Mouse (Mus musculus) forebrain, embryonic 16.5 days (tissue): ENCODE data around the gene Wdr37. TPM values are rescaled to one million over a fixed set of nuclear protein-coding genes. Genes with fewer than 3 reads are reported as not detected.

Experiments
- ATAC-seq: fragments of 200-750 bp; cut with Nextera tagmentation; 2 replicates; pipeline ENCODE4 v1.8.0; 2017; ENCODE audit warnings: mild to moderate bottlenecking, moderate library complexity
- H3K27ac ChIP-seq: fragments of 300-500 bp; sonication (generic); 2 replicates; pipeline ENCODE4 v1.5.1; 2014; ENCODE audit warnings: low read length, control low read depth
- H3K27me3 ChIP-seq: fragments of 300-500 bp; sonication (generic); replicated peaks from 2 replicates; pipeline ENCODE4 v1.6.1; 2014; ENCODE audit warnings: low read length; ENCODE audit not compliant: control insufficient read depth, insufficient read depth
- H3K36me3 ChIP-seq: fragments of 300-500 bp; sonication (generic); 2 replicates; pipeline ENCODE4 v1.6.1; 2014; ENCODE audit not compliant: control insufficient read depth, insufficient read depth
- H3K4me1 ChIP-seq: fragments of 300-500 bp; sonication (generic); replicated peaks from 2 replicates; pipeline ENCODE4 v1.6.1; 2014; ENCODE audit warnings: low read length; ENCODE audit not compliant: control insufficient read depth, insufficient read depth
- H3K4me2 ChIP-seq: fragments of 300-500 bp; sonication (generic); 2 replicates; pipeline ENCODE4 v1.6.1; 2014; ENCODE audit warnings: mild to moderate bottlenecking, low read length, control low read depth
- H3K4me3 ChIP-seq: fragments of 300-500 bp; sonication (generic); replicated peaks from 2 replicates; pipeline ENCODE4 v1.5.1; 2014; ENCODE audit warnings: mild to moderate bottlenecking, low read length, control low read depth
- H3K9ac ChIP-seq: fragments of 300-500 bp; sonication (generic); replicated peaks from 2 replicates; pipeline ENCODE4 v1.6.1; 2014; ENCODE audit warnings: low read depth, low read length, control low read depth
- H3K9me3 ChIP-seq: fragments of 300-500 bp; sonication (generic); 2 replicates; pipeline ENCODE4 v1.6.1; 2016; ENCODE audit warnings: low read length; ENCODE audit not compliant: control insufficient read depth
- WGBS: fragments of 180-500 bp; shearing (Covaris S2); extraction: QIAGEN DNeasy Blood & Tissue Kit; methylation state at CpG from one replicate; pipeline ENCODE4 v1.1.7; 2014; 5-methylcytosine and 5-hydroxymethylcytosine counted together
- polyA plus RNA-seq: library from polyadenylated mRNA; unstranded; fragments of >200 nt; fragmentation: Nextera tagmentation; extraction: Ambion mirVana; gene quantifications from 2 replicates; pipeline ENCODE4 v1.2.1, GENCODE M21; 2015

Gene Wdr37
- polyA plus RNA-seq, 1 experiment from 2014 or later: 51.0 TPM

DNA sequence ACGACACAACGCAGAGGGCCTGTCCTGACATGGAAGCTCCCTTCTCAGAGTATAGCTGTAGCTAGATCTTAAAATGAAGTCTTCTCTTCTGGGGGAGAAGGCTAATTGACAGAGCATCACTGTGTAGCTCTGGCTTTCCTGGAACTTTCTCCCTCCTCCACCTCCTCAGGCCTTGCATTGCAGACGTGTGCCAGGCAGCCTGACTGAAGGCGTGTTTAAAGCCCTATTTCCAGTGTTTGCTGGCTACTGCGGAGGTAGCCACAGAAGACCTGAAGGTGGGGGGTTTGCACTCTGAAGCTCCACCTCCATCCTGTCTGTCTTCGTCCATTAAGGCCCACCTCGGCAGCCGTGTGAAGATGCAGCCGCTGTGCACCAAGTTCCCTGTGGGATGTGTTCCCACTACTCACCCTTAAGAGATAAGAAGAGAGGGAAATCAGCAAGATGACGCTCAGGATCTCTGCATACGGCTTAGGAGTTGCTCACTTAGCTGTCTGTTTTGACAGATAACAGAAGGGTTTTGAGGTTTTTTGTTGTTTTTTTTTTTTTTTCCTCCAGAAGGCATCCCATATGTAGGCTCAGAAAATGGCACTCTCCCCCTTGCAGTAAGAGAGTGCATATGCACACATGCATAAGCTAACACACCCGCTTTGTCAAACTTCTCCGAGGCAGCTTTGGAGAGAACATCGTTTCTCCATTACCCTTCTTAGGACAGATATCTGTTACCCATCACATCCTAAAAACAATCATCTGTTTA lies 87.2 kb downstream of the Wdr37 start:
- peak; percentile 74 for ATAC-seq

GRCm38 (mm10) chr13:8783686-8784307 lies 87.9 kb downstream of the Wdr37 start:
- Histone ChIP-seq H3K4me3 (no peak overlapping the region), H3K27ac (no peak overlapping the region), H3K4me1 (0 out of 2 replicates have a peak, but pooled peaks cover 3% of the 10 kb centered on the region), H3K9me3 (no peaks in the 10 kb centered on the region), H3K36me3 (no peaks in the 10 kb centered on the region), H3K27me3 (0 out of 2 replicates have a peak, but pooled peaks cover 2% of the 10 kb centered on the region), H3K4me2 (no peak overlapping the region), H3K9ac (no peak overlapping the region)
- no peak for ATAC-seq
- 84% methylated on average over 10 of the region's 10 CpGs for WGBS

More for the DNA sequence above, 87.2 kb downstream of the Wdr37 start:
- H3K27ac ChIP-seq: no peak overlapping the region
- no peak overlapping the region for H3K4me3 ChIP-seq
- no peaks in the 10 kb centered on the region for H3K36me3 ChIP-seq
- WGBS: 69% methylated on average over 14 of the region's 14 CpGs
- H3K9me3 ChIP-seq: no peaks in the 10 kb centered on the region
- H3K4me1 ChIP-seq: 0 out of 2 replicates have a peak, but pooled peaks cover 3% of the 10 kb centered on the region
- H3K4me2 ChIP-seq: 0 out of 2 replicates have a peak overlapping the region, but pooled peaks have one; percentile 12
- H3K27me3 ChIP-seq: 0 out of 2 replicates have a peak, but pooled peaks cover 2% of the 10 kb centered on the region
- H3K9ac ChIP-seq: no peak overlapping the region

- Histone ChIP-seq H3K4me3 (no peak overlapping the region), H3K27me3 (0 out of 2 replicates have a peak, but pooled peaks cover 2% of the 10 kb centered on the region), H3K36me3 (no peaks in the 10 kb centered on the region), H3K9me3 (no peaks in the 10 kb centered on the region), H3K9ac (no peak overlapping the region), H3K4me2 (no peak overlapping the region), H3K4me1 (0 out of 2 replicates have a peak, but pooled peaks cover 3% of the 10 kb centered on the region), H3K27ac (no peak overlapping the region)
- 73% methylated on average over 4 of the region's 4 CpGs for WGBS
- ATAC-seq: no peak
Measured at GRCm38 (mm10) chr13:8782636-8783035, 89.1 kb downstream of the Wdr37 start.

DNA sequence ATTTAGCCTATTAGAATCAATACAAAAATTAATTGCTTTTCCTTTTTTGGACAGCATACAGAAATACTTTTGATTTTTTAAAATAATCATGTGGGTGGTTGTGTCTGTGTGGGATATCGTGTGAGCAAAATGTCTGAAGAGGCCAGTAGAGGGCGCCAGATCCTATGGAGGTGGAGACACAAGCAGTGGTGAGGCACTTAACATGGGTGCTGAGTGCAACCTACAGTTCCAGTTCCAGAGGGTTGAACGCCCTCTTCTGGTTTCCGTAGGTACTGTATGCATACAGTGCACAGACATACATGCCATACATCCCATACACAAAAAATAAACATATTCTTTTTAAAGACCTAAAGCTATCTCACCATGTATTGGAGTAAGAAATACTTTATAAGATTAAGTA lies 91.3 kb downstream of the Wdr37 start:
- no peaks in the 10 kb centered on the region for H3K36me3 ChIP-seq
- no peak overlapping the region for H3K9ac ChIP-seq
- no peak overlapping the region for H3K4me3 ChIP-seq
- H3K4me1 ChIP-seq: 0 out of 2 replicates have a peak, but pooled peaks cover 3% of the 10 kb centered on the region
- H3K4me2 ChIP-seq: no peak overlapping the region
- ATAC-seq: no peak
- H3K9me3 ChIP-seq: no peaks in the 10 kb centered on the region
- no peak overlapping the region for H3K27ac ChIP-seq
- 0 out of 2 replicates have a peak, but pooled peaks cover 2% of the 10 kb centered on the region for H3K27me3 ChIP-seq
- 51% methylated on average over 4 of the region's 4 CpGs for WGBS

GRCm38 (mm10) chr13:8770616-8771015 lies 101.1 kb downstream of the Wdr37 start:
- Histone ChIP-seq H3K9ac (no peak overlapping the region), H3K27me3 (no peaks in the 10 kb centered on the region), H3K4me1 (no peaks in the 10 kb centered on the region), H3K4me2 (no peak overlapping the region), H3K9me3 (no peaks in the 10 kb centered on the region), H3K36me3 (no peaks in the 10 kb centered on the region), H3K4me3 (no peak overlapping the region), H3K27ac (no peak overlapping the region)
- no peak for ATAC-seq
- 86% methylated on average over 4 of the region's 4 CpGs for WGBS

DNA sequence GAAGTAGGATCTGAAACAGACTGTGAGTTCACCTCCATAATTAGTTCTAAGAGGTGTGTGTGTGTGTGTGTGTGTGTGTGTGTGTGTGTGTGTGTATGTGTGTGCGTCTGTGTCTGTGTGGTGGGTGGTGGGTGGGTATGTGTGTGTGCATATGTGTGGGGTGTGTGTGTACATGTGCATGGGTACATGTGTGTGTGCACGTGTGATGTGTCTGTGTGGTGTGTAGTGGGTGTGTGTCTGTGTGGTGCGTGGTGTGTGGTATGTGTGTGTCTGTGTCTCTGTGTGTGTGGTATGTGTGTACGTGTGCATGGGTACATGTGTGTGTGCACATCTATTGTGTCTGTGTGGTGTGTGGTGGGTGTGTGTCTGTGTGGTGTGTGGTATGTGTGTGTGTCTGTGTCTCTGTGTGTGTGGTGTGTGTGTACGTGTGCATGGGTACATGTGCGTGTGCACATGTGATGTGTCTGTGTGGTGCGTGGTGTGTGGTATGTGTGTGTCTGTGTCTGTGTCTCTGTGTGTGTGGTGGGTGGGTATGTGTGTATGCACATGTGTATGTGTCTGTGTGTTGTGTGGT lies 102.0 kb downstream of the Wdr37 start:
- 0 out of 2 replicates have a peak, but pooled peaks have one; percentile 10 for ATAC-seq
- Histone ChIP-seq H3K9ac (no peak overlapping the region), H3K4me1 (no peaks in the 10 kb centered on the region), H3K36me3 (no peaks in the 10 kb centered on the region), H3K4me3 (no peak overlapping the region), H3K4me2 (no peak overlapping the region), H3K27ac (no peak overlapping the region), H3K27me3 (no peaks in the 10 kb centered on the region), H3K9me3 (no peaks in the 10 kb centered on the region)
- WGBS: 98% methylated on average over 7 of the region's 7 CpGs

DNA sequence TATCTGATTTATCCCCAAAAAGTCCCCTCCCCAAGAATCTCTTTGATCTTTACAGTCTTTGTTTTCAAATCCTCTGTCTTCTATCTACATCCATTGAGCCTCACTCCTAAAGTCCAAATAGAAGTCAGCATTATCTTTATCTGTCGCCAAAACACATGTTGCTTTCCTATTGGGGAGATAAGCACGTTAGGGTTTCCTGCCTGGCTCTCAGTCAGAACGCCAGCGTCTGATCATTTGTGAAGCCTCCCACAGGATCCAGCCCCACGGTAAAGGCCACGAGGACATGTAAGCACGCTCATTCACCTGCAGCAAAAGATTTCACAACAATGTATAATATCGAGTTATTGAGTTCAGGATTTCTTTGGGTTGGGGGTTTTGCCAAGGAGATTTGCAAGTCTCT lies 110.8 kb downstream of the Wdr37 start:
- Histone ChIP-seq H3K27me3 (no peaks in the 10 kb centered on the region), H3K9me3 (no peaks in the 10 kb centered on the region), H3K4me3 (no peak overlapping the region), H3K4me1 (no peaks in the 10 kb centered on the region), H3K9ac (no peak overlapping the region), H3K36me3 (no peaks in the 10 kb centered on the region), H3K27ac (no peak overlapping the region), H3K4me2 (no peak overlapping the region)
- ATAC-seq: no peak
- WGBS: 69% methylated on average over 8 of the region's 8 CpGs
